Mouse (Mus musculus) hematopoietic stem cell, adult 5-6 weeks (primary cell): ENCODE measurements around the gene Timm50. TPM values are rescaled to one million over a fixed set of nuclear protein-coding genes. Genes with fewer than 3 reads are reported as not detected.

Source experiments
- total RNA-seq: library from RNA; stranded (forward); fragments of 172-1452, 232-1000 nt; gene quantifications from 2 replicates; pipeline ENCODE4 v1.2.3, GENCODE M21; 2017

Timm50 gene
- total RNA-seq, 1 experiment from 2014 or later = 27.8 TPM

Other genes with a start within 250 kb of the Timm50 start
- not detected in 2 replicates for gene Fcgbp, start 240.8 kb downstream of the Timm50 start, total RNA-seq
- gene 9530053A07Rik, start 182.6 kb downstream of the Timm50 start, total RNA-seq = not detected in 2 replicates
- gene Fbl, start 142.4 kb downstream of the Timm50 start, total RNA-seq = 162 and 213 TPM in 2 replicates
- 4.7 and 6.1 TPM in 2 replicates for gene Dyrk1b, start 132.6 kb downstream of the Timm50 start, total RNA-seq
- gene Eid2, start 44.2 kb downstream of the Timm50 start, total RNA-seq = 6.4 and 8.6 TPM in 2 replicates
- 4.5 and 4.8 TPM in 2 replicates for gene Eid2b, start 34.3 kb downstream of the Timm50 start, total RNA-seq
- not detected in 2 replicates for gene Selenov, start 20.9 kb downstream of the Timm50 start, total RNA-seq
- 0.25 TPM in 1 of 2 replicates, not detected in the other for gene Dll3, start 9.8 kb downstream of the Timm50 start, total RNA-seq
- gene Supt5, start 26.7 kb upstream of the Timm50 start, total RNA-seq = 66.2 and 71.9 TPM in 2 replicates
- 943 and 1,083 TPM in 2 replicates for gene Rps16, start 38.6 kb upstream of the Timm50 start, total RNA-seq
- gene Plekhg2, start 60.5 kb upstream of the Timm50 start, total RNA-seq = 3.5 and 12.5 TPM in 2 replicates
- 166 and 198 TPM in 2 replicates for gene Zfp36, start 68.2 kb upstream of the Timm50 start, total RNA-seq
- 15.8 and 32.4 TPM in 2 replicates for gene Med29, start 80.6 kb upstream of the Timm50 start, total RNA-seq
- gene Paf1, start 80.9 kb upstream of the Timm50 start, total RNA-seq = 181 and 184 TPM in 2 replicates
- gene Gmfg, start 125.4 kb upstream of the Timm50 start, total RNA-seq = 584 and 882 TPM in 2 replicates
- gene Lrfn1, start 139.9 kb upstream of the Timm50 start, total RNA-seq = 2.2 and 8.7 TPM in 2 replicates
- not detected in 2 replicates for gene Ifnl2, start 198.4 kb upstream of the Timm50 start, total RNA-seq
- gene Ifnl3, start 210.8 kb upstream of the Timm50 start, total RNA-seq = not detected in 2 replicates
- not detected in 2 replicates for gene Sycn, start 228.8 kb upstream of the Timm50 start, total RNA-seq
- not detected in 2 replicates for gene Nccrp1, start 235.2 kb upstream of the Timm50 start, total RNA-seq